Mouse (Mus musculus): ENCODE results near the gene Tubgcp4. TPM values are rescaled to one million over a fixed set of nuclear protein-coding genes. Genes with fewer than 3 reads are reported as not detected.

Gene Tubgcp4
- total RNA-seq (2023): 29.3 and 37.9 TPM in 2 replicates

DNA sequence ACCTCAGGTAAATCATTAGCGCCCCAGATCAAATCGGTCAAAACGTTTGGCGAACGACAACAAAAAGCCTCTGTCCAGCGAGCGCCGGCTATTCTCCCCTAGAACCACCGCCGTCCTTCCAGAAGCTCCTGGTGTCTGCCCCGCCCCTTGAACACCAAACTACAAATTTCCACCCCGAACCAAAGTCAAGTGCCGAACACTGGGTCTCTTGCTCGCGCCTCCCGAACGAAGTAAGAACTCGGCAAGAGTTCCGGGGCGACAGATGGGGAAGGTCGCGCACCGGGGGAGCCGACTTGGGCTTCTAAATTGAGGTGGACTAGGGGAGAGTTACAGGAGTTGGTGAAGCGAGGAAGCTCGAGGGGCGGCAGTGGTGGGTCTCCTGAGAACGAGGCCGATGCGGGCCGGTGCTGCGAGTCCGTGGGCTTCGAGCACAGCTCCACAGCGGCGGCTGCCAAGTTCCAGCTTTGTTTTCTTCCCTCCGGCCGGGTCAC lies at the start of gene Tubgcp4:
Tubgcp4 (plus strand) TSS at position 174 of the 491 bp plus-strand sequence.

DNA sequence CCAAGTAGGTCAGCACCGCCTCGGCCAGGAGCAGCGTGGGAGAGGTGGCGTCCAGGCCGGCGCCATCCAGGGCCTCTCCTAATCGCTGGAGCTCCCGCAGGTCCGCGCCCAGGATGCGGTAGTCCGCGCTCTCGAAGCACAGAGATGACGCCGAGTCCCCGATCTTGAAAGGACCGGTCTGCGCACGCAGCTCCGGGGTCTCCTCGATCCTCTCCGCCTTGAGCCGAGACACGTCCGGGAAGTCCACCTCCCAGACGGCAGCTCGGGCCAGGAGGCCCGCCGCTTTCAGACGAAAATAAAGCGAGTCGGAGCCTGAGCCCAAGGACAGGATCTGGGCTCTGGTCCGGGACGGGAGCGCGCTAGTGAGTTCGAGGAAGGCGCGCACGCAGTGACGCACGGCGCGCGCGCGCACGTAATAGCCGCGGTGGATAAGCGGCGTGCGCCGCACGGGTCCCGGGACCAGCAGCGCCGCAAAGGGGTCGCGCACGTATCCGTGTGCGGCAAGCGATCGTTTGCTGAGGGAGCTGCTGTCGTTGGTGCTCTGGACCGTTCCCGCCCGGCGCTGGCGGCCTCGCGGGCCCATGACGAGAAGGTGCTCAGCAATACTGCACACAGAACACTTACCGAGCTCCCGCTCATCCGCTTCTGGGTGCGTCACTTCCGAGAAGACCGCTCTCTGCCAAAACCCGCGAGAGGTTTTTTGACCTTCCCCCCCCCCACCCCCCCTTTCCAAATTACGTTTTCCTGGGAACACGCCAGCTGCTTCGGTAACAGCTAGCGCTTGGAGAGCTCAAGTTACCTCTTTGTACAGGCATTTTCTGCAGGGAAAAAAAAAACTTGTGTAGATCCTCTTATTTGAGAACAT lies 30.2 kb upstream of the Tubgcp4 start, which contains the start of the genes Adal and Lcmt2:
Adal (plus strand) TSS at position 411 of the 865 bp plus-strand sequence.
Lcmt2 (minus strand) TSS at position 636 of the 865 bp plus-strand sequence.

DNA sequence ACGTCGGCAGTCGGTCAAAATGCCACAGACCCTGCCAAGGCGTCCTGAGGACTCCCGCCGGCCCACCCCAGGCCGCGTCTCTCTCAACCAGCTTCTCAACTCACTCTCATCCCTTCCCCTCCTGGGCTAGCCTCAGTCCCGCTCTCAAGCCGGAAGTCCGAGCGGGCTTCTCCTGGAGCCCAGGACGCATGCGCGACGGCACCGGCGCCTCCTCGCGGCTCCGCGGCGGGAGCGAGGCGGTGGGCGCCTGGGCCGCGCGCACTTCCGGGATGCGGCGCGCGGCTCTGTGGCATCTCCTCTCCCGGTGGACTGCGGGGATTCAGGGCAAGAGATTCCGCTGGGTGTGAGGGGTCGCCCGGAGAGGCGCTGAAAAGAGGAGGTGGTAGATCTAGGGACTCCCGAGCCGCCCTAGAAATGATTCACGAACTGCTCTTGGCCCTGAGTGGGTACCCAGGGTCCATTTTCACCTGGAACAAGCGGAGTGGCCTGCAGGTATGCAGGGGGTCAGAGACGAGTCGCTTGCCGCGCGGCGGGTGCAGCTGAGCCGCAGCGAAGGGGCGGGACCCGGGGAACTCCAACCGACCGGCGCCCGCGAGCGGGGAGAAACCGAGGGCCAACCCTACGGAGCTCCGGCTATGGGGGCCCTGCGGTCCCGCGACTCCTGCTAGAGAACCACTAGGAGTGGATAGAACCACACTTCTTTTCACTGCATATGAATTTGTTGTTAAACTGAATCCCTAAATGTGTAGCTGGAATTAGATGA lies 707 bp downstream of the Tubgcp4 start, which contains the start of gene Zscan29:
Zscan29 (minus strand) TSS at position 146 of the 763 bp plus-strand sequence.

Other genes starting within 250 kb of the Tubgcp4 start
- 26.6 and 38.8 TPM in 2 replicates for gene Ubr1, start 199.9 kb upstream of the Tubgcp4 start, total RNA-seq (2023)
- 8.8 and 10.1 TPM in 2 replicates for gene Tmem62, start 193.6 kb upstream of the Tubgcp4 start, total RNA-seq (2023)
- gene Ccndbp1, start 162.3 kb upstream of the Tubgcp4 start, total RNA-seq (2023): 70.8 and 83.1 TPM in 2 replicates
- gene Epb42, start 133.6 kb upstream of the Tubgcp4 start, total RNA-seq (2023): 0.28 and 1.7 TPM in 2 replicates
- gene Tgm5, start 84.8 kb upstream of the Tubgcp4 start, total RNA-seq (2023): not detected in 2 replicates
- gene Tgm7, start 60.9 kb upstream of the Tubgcp4 start, total RNA-seq (2023): not detected in 2 replicates
- 2.3 and 2.4 TPM in 2 replicates for gene Adal, start 30.2 kb upstream of the Tubgcp4 start, total RNA-seq (2023)
- gene Lcmt2, start 30.0 kb upstream of the Tubgcp4 start, total RNA-seq (2023): 4.1 and 7.0 TPM in 2 replicates
- gene Zscan29, start 471 bp downstream of the Tubgcp4 start, total RNA-seq (2023): 43.5 and 43.8 TPM in 2 replicates
- gene Trp53bp1, start 100.8 kb downstream of the Tubgcp4 start, total RNA-seq (2023): 31.7 and 41.2 TPM in 2 replicates
- gene Map1a, start 118.9 kb downstream of the Tubgcp4 start, total RNA-seq (2023): 0.06 and 0.11 TPM in 2 replicates
- 12.3 and 12.7 TPM in 2 replicates for gene Ppip5k1, start 184.7 kb downstream of the Tubgcp4 start, total RNA-seq (2023)
- gene Ckmt1, start 187.1 kb downstream of the Tubgcp4 start, total RNA-seq (2023): not detected in 2 replicates
- 0.13 and 0.23 TPM in 2 replicates for gene Strc, start 216.5 kb downstream of the Tubgcp4 start, total RNA-seq (2023)
- 145 and 153 TPM in 2 replicates for gene Pdia3, start 243.1 kb downstream of the Tubgcp4 start, total RNA-seq (2023)
- 0.48 and 2.4 TPM in 2 replicates for gene Catsper2, start 243.1 kb downstream of the Tubgcp4 start, total RNA-seq (2023)

Measured in neutrophil, adult 65 days (primary cell).